Mouse (Mus musculus) thymus, postnatal 4 days (tissue): ENCODE data around the gene 4921504E06Rik.

Source experiments
- DNase-seq: peaks from one replicate; pipeline ENCODE4 v3.0.0; 2021

Gene 4921504E06Rik

GRCm38 (mm10) chr2:19416066-19416465 is 137.6 kb downstream of the 4921504E06Rik start:
- DNase-seq, result no peak

- DNase-seq, result no peak
Observed at GRCm38 (mm10) chr2:19415063-19415521, 138.6 kb downstream of the 4921504E06Rik start.

- peak; percentile 84 for DNase-seq
Observed at GRCm38 (mm10) chr2:19414222-19414965, 139.3 kb downstream of the 4921504E06Rik start.
